Mouse (Mus musculus) lung, postnatal 0 days (tissue): ENCODE results near the gene Fndc11.

Source experiments
- CTCF ChIP-seq: IDR thresholded peaks from 2 replicates; pipeline ENCODE4 v1.5.1; 2016; ENCODE audit warnings: antibody characterized with exemption, mild to moderate bottlenecking
- EP300 ChIP-seq: IDR thresholded peaks from 2 replicates; pipeline ENCODE4 v1.6.1; 2016; ENCODE audit warnings: antibody characterized with exemption, mild to moderate bottlenecking, control low read depth

DNA sequence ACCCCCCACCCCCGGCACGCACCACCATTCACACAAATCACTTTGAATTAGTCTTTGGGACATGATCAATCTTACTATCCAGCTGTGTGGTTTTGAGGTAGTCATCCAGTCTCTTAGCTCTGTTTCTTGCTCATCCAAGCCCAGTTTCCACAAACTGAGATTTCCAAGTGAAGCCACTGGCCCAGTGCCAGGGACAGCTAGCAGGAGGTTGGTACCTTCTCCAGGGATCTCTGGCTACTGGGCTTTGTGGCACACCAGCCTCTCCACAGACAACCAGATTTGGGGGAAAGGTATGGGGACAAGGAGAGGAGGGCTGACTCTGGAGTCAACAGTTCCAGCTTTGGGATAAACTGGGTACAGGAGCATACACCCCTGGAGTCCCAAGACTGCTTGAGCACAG is 548 bp downstream of the Fndc11 start:
- TF ChIP-seq CTCF (no peak), EP300 (no peak)
